Comparison of ENCODE assay signal across 18 mouse cellular contexts in the genomic region with DNA sequence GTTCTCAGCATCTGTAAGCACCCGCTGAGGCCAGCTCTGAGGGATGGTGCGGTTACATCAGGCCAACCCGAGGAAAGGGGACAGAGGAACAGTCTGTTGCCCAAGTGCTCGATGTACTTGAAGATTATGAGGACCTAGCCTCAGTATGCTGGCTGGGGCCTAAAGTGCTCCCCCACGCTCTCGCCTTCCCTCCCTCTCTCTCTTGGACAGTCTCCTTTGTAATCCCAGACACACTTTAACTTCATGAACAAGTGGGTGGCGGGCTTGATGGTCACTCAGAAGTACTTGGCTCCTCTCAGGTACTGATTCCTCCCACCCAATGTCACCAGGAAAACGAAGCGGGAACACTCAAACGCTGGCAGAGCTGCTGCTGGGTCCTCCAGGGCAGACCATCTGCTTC.
"Had no signal": no experiment of that assay in that cellular context is flagged by ENCODE, and none has a peak within 500 bp of the region (broad histone marks: within the 10 kb centered on the region; RNA-seq: fewer than 3 reads in every experiment).

No protein-coding gene starts in this region.

- H3K4me3 ChIP-seq: intestine, embryonic 15.5 days; layer of hippocampus, adult 2 months; left cerebral cortex, adult 2 months; limb, embryonic 12.5 days; liver, embryonic 13.5 days; megakaryocyte, embryonic 14.5 days; midbrain, embryonic 12.5 days; myocyte; neural tube, embryonic 15.5 days had no signal

- H3K9me3 ChIP-seq: intestine, embryonic 15.5 days; limb, embryonic 12.5 days; liver, embryonic 13.5 days; megakaryocyte, embryonic 14.5 days; midbrain, embryonic 12.5 days; neural tube, embryonic 15.5 days had no signal

- H3K4me2 ChIP-seq: intestine, embryonic 15.5 days; limb, embryonic 12.5 days; liver, embryonic 13.5 days; midbrain, embryonic 12.5 days; neural tube, embryonic 15.5 days had no signal

- H3K9ac ChIP-seq: intestine, embryonic 15.5 days; limb, embryonic 12.5 days; liver, embryonic 13.5 days; liver, postnatal 0 days; midbrain, embryonic 12.5 days; neural tube, embryonic 15.5 days had no signal

- H3K27me3 ChIP-seq: intestine, embryonic 15.5 days; limb, embryonic 12.5 days; liver, embryonic 13.5 days; midbrain, embryonic 12.5 days; neural tube, embryonic 15.5 days had no signal

- ATAC-seq: intestine, embryonic 15.5 days; liver, postnatal 0 days had no signal

- H3K36me3 ChIP-seq: intestine, embryonic 15.5 days; limb, embryonic 12.5 days; liver, embryonic 13.5 days; midbrain, embryonic 12.5 days; neural tube, embryonic 15.5 days had no signal

- DNase-seq: kidney, adult 18-20 months; kidney, postnatal 10 days; kidney, postnatal 4 days; liver; liver, embryonic 13.5 days; liver, postnatal 0 days; right cerebral cortex, adult 18-20 months; right cerebral cortex, postnatal 25 days; thymus, adult 18-20 months; thymus, postnatal 36 days had no signal

- H3K27ac ChIP-seq: intestine, embryonic 15.5 days; layer of hippocampus, adult 2 months; left cerebral cortex, adult 2 months; limb, embryonic 12.5 days; liver, embryonic 13.5 days; midbrain, embryonic 12.5 days; neural tube, embryonic 15.5 days had no signal
